Comparison of ENCODE assay signal across 8 mouse cellular contexts in the genomic region with DNA sequence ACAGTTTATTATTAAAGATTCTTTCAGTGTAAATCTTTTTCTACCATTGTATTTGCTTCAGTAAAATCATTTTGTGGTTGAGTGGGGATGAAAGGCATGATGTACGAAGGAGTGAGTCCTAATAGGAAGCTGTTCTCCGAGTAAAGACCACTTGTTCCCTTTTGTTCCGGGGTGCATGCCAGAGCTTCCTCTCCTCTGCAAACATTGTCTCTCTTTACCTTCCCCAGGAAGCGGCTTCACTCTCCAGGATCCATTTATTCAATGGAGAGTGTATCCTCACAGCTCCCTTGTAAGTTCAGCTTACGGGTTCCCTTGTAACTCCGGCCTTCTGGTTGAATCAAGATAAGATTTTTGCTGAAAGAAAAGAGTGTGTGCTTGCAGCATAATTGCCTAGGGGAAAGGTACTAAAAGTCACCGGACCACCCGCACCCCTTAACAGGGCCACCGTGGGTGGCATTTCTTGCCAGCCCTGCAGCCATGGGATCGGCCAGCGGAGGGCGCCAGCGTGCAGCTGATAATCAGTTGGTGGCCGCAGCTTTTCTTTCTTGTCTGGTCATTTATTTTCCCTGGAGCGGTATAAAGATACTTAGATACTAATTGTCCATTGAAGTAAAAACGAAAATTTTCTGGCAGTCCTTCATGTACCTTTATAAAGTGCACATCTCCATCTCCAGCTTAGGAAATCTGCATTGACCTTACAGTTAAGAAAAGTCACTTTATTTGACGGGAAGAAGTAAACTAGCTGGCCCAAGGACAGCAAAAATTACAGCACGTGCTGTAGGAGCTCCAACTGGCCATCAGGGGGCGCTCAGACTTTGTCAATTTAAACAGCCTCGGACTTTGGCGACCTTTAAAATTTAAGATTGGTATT. TPM values are rescaled to one million over a fixed set of nuclear protein-coding genes. Genes with fewer than 3 reads are reported as not detected.
A peak's percentile ranks its signal among the peaks of the same experiment; 100 is the strongest.
DNase-seq lines count a peak whose midpoint lies in the region; ATAC-seq and TF ChIP-seq lines count a peak whose summit lies in the region.

No protein-coding gene starts in this region.

- 2% methylated on average over 21 of the region's 21 CpGs for WGBS in embryonic facial prominence, embryonic 10.5 days
- 3% methylated on average over 21 of the region's 21 CpGs for WGBS in intestine, postnatal 0 days
- WGBS in midbrain, embryonic 11.5 days: under 1% methylated on average over 21 of the region's 21 CpGs

- TF ChIP-seq CTCF in intestine, postnatal 0 days (IDR thresholded peaks at IDR 0.05; ENCODE audit: low read depth): peak; percentile 81

- H3K36me3 ChIP-seq in embryonic facial prominence, embryonic 10.5 days (replicated peaks): peaks cover 6% of the 10 kb centered on the region
- no peaks in the 10 kb centered on the region; the same call in 1 of the 2 replicates for H3K36me3 ChIP-seq in intestine, postnatal 0 days (ENCODE audit: control insufficient read depth, insufficient read depth)
- no peaks in the 10 kb centered on the region for H3K36me3 ChIP-seq in midbrain, embryonic 11.5 days (ENCODE audit: control insufficient read depth, insufficient read depth, low read length)

- no peaks in the 10 kb centered on the region for H3K9me3 ChIP-seq in embryonic facial prominence, embryonic 10.5 days
- no peaks in the 10 kb centered on the region for H3K9me3 ChIP-seq in intestine, postnatal 0 days (ENCODE audit: control insufficient read depth)
- no peaks in the 10 kb centered on the region for H3K9me3 ChIP-seq in midbrain, embryonic 11.5 days (ENCODE audit: control insufficient read depth, low read length)

- peak; percentile 93 for DNase-seq in adrenal gland, postnatal 10 days
- DNase-seq in embryonic facial prominence, embryonic 10.5 days (ENCODE audit: low spot score): peak; percentile 90
- peak; percentile 81 for DNase-seq in left cerebral cortex, postnatal 36 days (ENCODE audit: low spot score in 2 of 2)
- DNase-seq in midbrain, embryonic 11.5 days (ENCODE audit: low spot score, missing footprints): peak; percentile 100
- DNase-seq in right cerebral cortex, postnatal 4 days: peak; percentile 94
- peak; percentile 75 for DNase-seq in yolk sac, embryonic 10.5 days (ENCODE audit: low spot score)

- peak overlapping the region; percentile 49 for H3K4me3 ChIP-seq in embryonic facial prominence, embryonic 10.5 days
- peak overlapping the region; percentile 14; the same call in 1 of the 2 replicates for H3K4me3 ChIP-seq in intestine, postnatal 0 days (ENCODE audit: low read depth, low read length)
- peak overlapping the region; percentile 28 for H3K4me3 ChIP-seq in midbrain, embryonic 11.5 days (ENCODE audit: low read depth, low read length)

- peak overlapping the region; percentile 60 for H3K4me2 ChIP-seq in intestine, postnatal 0 days (replicated peaks; ENCODE audit: low read depth)
- H3K4me2 ChIP-seq in midbrain, embryonic 11.5 days: peak overlapping the region; percentile 51

- peaks cover 36% of the 10 kb centered on the region for H3K27me3 ChIP-seq in embryonic facial prominence, embryonic 10.5 days (replicated peaks; ENCODE audit: low read depth, poor library complexity, severe bottlenecking)
- H3K27me3 ChIP-seq in intestine, postnatal 0 days (replicated peaks; ENCODE audit: control insufficient read depth, insufficient read depth, low read length): no peaks in the 10 kb centered on the region
- peaks cover 33% of the 10 kb centered on the region for H3K27me3 ChIP-seq in midbrain, embryonic 11.5 days (ENCODE audit: control insufficient read depth, insufficient read depth, low read length)

- peak; percentile 99 for ATAC-seq in granulocyte monocyte progenitor cell, adult 5-6 weeks (replicated peaks; ENCODE audit: poor library complexity, severe bottlenecking)
- ATAC-seq in intestine, postnatal 0 days: peak; percentile 57; the same call in 1 of the 2 replicates
- ATAC-seq in midbrain, embryonic 11.5 days (ENCODE audit: low FRiP score): peak; percentile 71

- H3K4me1 ChIP-seq in embryonic facial prominence, embryonic 10.5 days: peaks cover 16% of the 10 kb centered on the region
- no peaks in the 10 kb centered on the region for H3K4me1 ChIP-seq in intestine, postnatal 0 days (replicated peaks; ENCODE audit: control insufficient read depth, insufficient read depth, low read length)
- peaks cover 7% of the 10 kb centered on the region for H3K4me1 ChIP-seq in midbrain, embryonic 11.5 days (ENCODE audit: control insufficient read depth, insufficient read depth, low read length)

- peak overlapping the region; percentile 61 for H3K27ac ChIP-seq in embryonic facial prominence, embryonic 10.5 days (replicated peaks)
- no peak overlapping the region for H3K27ac ChIP-seq in intestine, postnatal 0 days (ENCODE audit: low read depth, low read length)
- H3K27ac ChIP-seq in midbrain, embryonic 11.5 days (ENCODE audit: low read depth, low read length): peak overlapping the region; percentile 7

- H3K9ac ChIP-seq in intestine, postnatal 0 days (ENCODE audit: low read depth, low read length): no peak overlapping the region
- H3K9ac ChIP-seq in midbrain, embryonic 11.5 days (ENCODE audit: low read length): peak overlapping the region; percentile 25; the same call in 1 of the 2 replicates

- intact Hi-C loops in left cerebral cortex, postnatal 36 days (cut with DNase I): loop anchor here (1.0 to 5.0 kb wide), 3 partner anchors 218 to 348 kb away; no protein-coding TSS in a partner anchor

RNA-seq across cellular contexts. Expression of a gene that starts 53.6 kb away (rescaled TPM):
- total RNA-seq in adrenal gland, postnatal 10 days (2021): 10 to 100 TPM; 54.7 to 64.9 TPM
- polyA plus RNA-seq in embryonic facial prominence, embryonic 10.5 days (2016; fragmentation: Nextera tagmentation; extraction: Ambion mirVana): 89.4 and 89.7 TPM in 2 replicates
- total RNA-seq in granulocyte monocyte progenitor cell, adult 5-6 weeks (2014; fragmentation: Nextera tagmentation): 65.4 and 71.1 TPM in 2 replicates
- total RNA-seq in granulocyte monocyte progenitor cell, adult 5-6 weeks (2017): 137 and 164 TPM in 2 replicates
- polyA plus RNA-seq in intestine, postnatal 0 days (2015; fragmentation: Nextera tagmentation; extraction: Ambion mirVana): 46.4 and 50.0 TPM in 2 replicates
- total RNA-seq in left cerebral cortex, postnatal 36 days (2021): 10 to 100 TPM; 38.3 to 41.7 TPM
- polyA plus RNA-seq in midbrain, embryonic 11.5 days (2014; fragmentation: Nextera tagmentation; extraction: Ambion mirVana): 113 and 131 TPM in 2 replicates
